Mouse (Mus musculus) intestine, postnatal 0 days (tissue): Measurements from ENCODE around the gene Serpina3m. TPM values are rescaled to one million over a fixed set of nuclear protein-coding genes. Genes with fewer than 3 reads are reported as not detected.
A peak's percentile ranks its signal among the peaks of the same experiment; 100 is the strongest.

Experiments
- ATAC-seq: fragments of 200-750 bp; cut with Nextera tagmentation; 2 replicates; pipeline ENCODE4 v1.8.0; 2017; ENCODE audit warnings: mild to moderate bottlenecking, moderate TSS enrichment, moderate library complexity
- H3K27ac ChIP-seq: fragments of 300-500 bp; sonication (generic); 2 replicates; pipeline ENCODE4 v1.5.1; 2014; ENCODE audit warnings: mild to moderate bottlenecking, low read depth, low read length, moderate library complexity
- H3K27me3 ChIP-seq: fragments of 300-500 bp; sonication (generic); replicated peaks from 2 replicates; pipeline ENCODE4 v1.6.1; 2014; ENCODE audit warnings: low read length, mixed read lengths; ENCODE audit not compliant: control insufficient read depth, insufficient read depth
- H3K36me3 ChIP-seq: fragments of 300-500 bp; sonication (generic); 2 replicates; pipeline ENCODE4 v1.6.1; 2014; ENCODE audit warnings: mild to moderate bottlenecking, moderate library complexity; ENCODE audit not compliant: control insufficient read depth, insufficient read depth
- H3K4me1 ChIP-seq: fragments of 300-500 bp; sonication (generic); replicated peaks from 2 replicates; pipeline ENCODE4 v1.6.1; 2014; ENCODE audit warnings: antibody characterized with exemption, low read length, mixed read lengths; ENCODE audit not compliant: control insufficient read depth, insufficient read depth
- H3K4me2 ChIP-seq: fragments of 300-500 bp; sonication (generic); replicated peaks from 2 replicates; pipeline ENCODE4 v1.6.1; 2014; ENCODE audit warnings: low read depth, mild to moderate bottlenecking, moderate library complexity
- H3K4me3 ChIP-seq: fragments of 300-500 bp; sonication (generic); 2 replicates; pipeline ENCODE4 v1.5.1; 2014; ENCODE audit warnings: low read depth, low read length
- H3K9ac ChIP-seq: fragments of 300-500 bp; sonication (generic); 2 replicates; pipeline ENCODE4 v1.6.1; 2014; ENCODE audit warnings: mild to moderate bottlenecking, low read depth, low read length
- H3K9me3 ChIP-seq: fragments of 300-500 bp; sonication (generic); 2 replicates; pipeline ENCODE4 v1.6.1; 2016; ENCODE audit warnings: mixed run types; ENCODE audit not compliant: control insufficient read depth
- CTCF ChIP-seq: sonication (generic); IDR thresholded peaks from 2 replicates; pipeline ENCODE4 v1.5.1; 2016; ENCODE audit warnings: low read depth, mild to moderate bottlenecking, control low read depth, antibody characterized with exemption, moderate library complexity
- WGBS: fragments of 180-500 bp; shearing (Covaris S2); extraction: QIAGEN DNeasy Blood & Tissue Kit; methylation state at CpG from one replicate; pipeline ENCODE4 v1.1.7; 2014; 5-methylcytosine and 5-hydroxymethylcytosine counted together
- polyA plus RNA-seq: library from polyadenylated mRNA; unstranded; fragments of >200 nt; fragmentation: Nextera tagmentation; extraction: Ambion mirVana; gene quantifications from 2 replicates; pipeline ENCODE4 v1.2.1, GENCODE M21; 2015

Serpina3m gene
- polyA plus RNA-seq, 1 experiment from 2014 or later, result not detected

- H3K4me3 ChIP-seq, result no peak overlapping the region
- no peak overlapping the region for H3K9ac ChIP-seq
- H3K4me1 ChIP-seq, result no peaks in the 10 kb centered on the region
- H3K36me3 ChIP-seq, result no peaks in the 10 kb centered on the region
- WGBS, result 66% methylated on average over 10 of the region's 10 CpGs
- no peak for ATAC-seq
- H3K4me2 ChIP-seq, result no peak overlapping the region
- no peaks in the 10 kb centered on the region for H3K9me3 ChIP-seq
- TF ChIP-seq CTCF, result no peak
- no peak overlapping the region for H3K27ac ChIP-seq
- no peaks in the 10 kb centered on the region for H3K27me3 ChIP-seq
Measured at GRCm38 (mm10) chr12:104431359-104431758, 93.1 kb downstream of the Serpina3m start.

DNA sequence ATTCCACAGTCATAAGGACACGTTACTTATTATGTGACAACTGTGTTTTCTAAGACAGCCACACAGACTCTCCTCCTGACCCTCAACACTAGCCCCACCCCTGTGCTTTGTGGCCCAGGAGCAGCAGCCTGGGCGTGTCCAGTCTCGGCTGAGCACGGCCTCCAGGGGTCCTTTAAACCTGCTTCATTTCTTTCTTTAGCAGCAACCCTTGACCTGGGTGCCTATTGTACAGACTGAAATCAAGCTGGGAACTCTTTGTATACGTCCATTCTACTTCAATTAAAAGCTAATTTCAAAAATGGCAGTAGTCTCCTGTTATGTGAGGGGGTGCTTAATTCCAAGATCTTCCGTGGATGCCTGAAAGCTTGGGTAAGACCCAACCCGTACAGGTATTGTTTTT is 94.9 kb downstream of the Serpina3m start:
- no peaks in the 10 kb centered on the region for H3K27me3 ChIP-seq
- no peak overlapping the region for H3K4me2 ChIP-seq
- H3K36me3 ChIP-seq, result no peaks in the 10 kb centered on the region
- no peaks in the 10 kb centered on the region for H3K9me3 ChIP-seq
- no peak overlapping the region for H3K4me3 ChIP-seq
- no peak for ATAC-seq
- H3K27ac ChIP-seq, result no peak overlapping the region
- no peak for TF ChIP-seq CTCF
- 43% methylated on average over 7 of the region's 7 CpGs for whole genome bisulfite sequencing
- H3K9ac ChIP-seq, result no peak overlapping the region
- no peaks in the 10 kb centered on the region for H3K4me1 ChIP-seq

GRCm38 (mm10) chr12:104433951-104434735 is 95.9 kb downstream of the Serpina3m start:
- Histone ChIP-seq H3K4me3 (no peak overlapping the region), H3K27me3 (no peaks in the 10 kb centered on the region), H3K9ac (no peak overlapping the region), H3K4me2 (no peak overlapping the region), H3K4me1 (no peaks in the 10 kb centered on the region), H3K36me3 (no peaks in the 10 kb centered on the region), H3K27ac (no peak overlapping the region), H3K9me3 (no peaks in the 10 kb centered on the region)
- WGBS, result 53% methylated on average over 20 of the region's 20 CpGs
- ATAC-seq, result no peak
- no peak for TF ChIP-seq CTCF

GRCm38 (mm10) chr12:104440087-104440760 is 101.9 kb downstream of the Serpina3m start:
- Histone ChIP-seq H3K4me3 (no peak overlapping the region), H3K27me3 (peaks cover 6% of the 10 kb centered on the region; the same call in 1 of the 2 replicates), H3K9me3 (no peaks in the 10 kb centered on the region), H3K4me2 (no peak overlapping the region), H3K36me3 (no peaks in the 10 kb centered on the region), H3K27ac (no peak overlapping the region), H3K4me1 (no peaks in the 10 kb centered on the region), H3K9ac (no peak overlapping the region)
- no peak for ATAC-seq
- 12% methylated on average over 22 of the region's 22 CpGs for WGBS
- peak; percentile 99 for TF ChIP-seq CTCF

- no peak overlapping the region for H3K9ac ChIP-seq
- no peak for ATAC-seq
- H3K27ac ChIP-seq, result no peak overlapping the region
- no peaks in the 10 kb centered on the region for H3K36me3 ChIP-seq
- WGBS, result 78% methylated on average over 11 of the region's 11 CpGs
- no peak overlapping the region for H3K4me3 ChIP-seq
- peaks cover 6% of the 10 kb centered on the region; the same call in 1 of the 2 replicates for H3K27me3 ChIP-seq
- no peaks in the 10 kb centered on the region for H3K9me3 ChIP-seq
- H3K4me2 ChIP-seq, result no peak overlapping the region
- TF ChIP-seq CTCF, result no peak
- no peaks in the 10 kb centered on the region for H3K4me1 ChIP-seq
Measured at GRCm38 (mm10) chr12:104443716-104444115, 105.4 kb downstream of the Serpina3m start.

Other genes starting within 250 kb of the Serpina3m start
- 0.18 and 0.24 TPM in 2 replicates for gene Serpina5, start 237.4 kb upstream of the Serpina3m start, polyA plus RNA-seq
- 0.09 and 0.21 TPM in 2 replicates for gene Serpina3a, start 225.8 kb upstream of the Serpina3m start, polyA plus RNA-seq
- not detected in 2 replicates for gene Serpina3b, start 210.5 kb upstream of the Serpina3m start, polyA plus RNA-seq
- 0.09 TPM in 1 of 2 replicates, not detected in the other for gene Serpina3c, start 184.6 kb upstream of the Serpina3m start, polyA plus RNA-seq
- 0.59 and 0.69 TPM in 2 replicates for gene Serpina3f, start 123.9 kb upstream of the Serpina3m start, polyA plus RNA-seq
- gene Serpina3g, start 102.2 kb upstream of the Serpina3m start, polyA plus RNA-seq, result 5.2 and 6.1 TPM in 2 replicates
- not detected in 2 replicates for gene Serpina3i, start 75.4 kb upstream of the Serpina3m start, polyA plus RNA-seq
- not detected in 2 replicates for gene Serpina3j, start 23.9 kb upstream of the Serpina3m start, polyA plus RNA-seq
- gene Serpina3k, start within 50 bp of the Serpina3m start, polyA plus RNA-seq, result not detected in 2 replicates
- 0.18 and 0.21 TPM in 2 replicates for gene Serpina3n, start 68.2 kb downstream of the Serpina3m start, polyA plus RNA-seq
- 0.20 TPM in 1 of 2 replicates, not detected in the other for gene Gsc, start 134.8 kb downstream of the Serpina3m start, polyA plus RNA-seq